Mouse (Mus musculus) regulatory T cell (primary cell): ENCODE results near the gene Nrarp.

Experiments used
- in situ Hi-C: fragments of 300-600 bp; cut with MboI, MseI; formaldehyde crosslinking; loops from one replicate; pipeline ENCODE4 v1.15.1; 2025; ENCODE audit warnings: high pct_unique_total_duplicates

The Nrarp gene

GRCm38 (mm10) chr2:25228995-25229530 is 48.5 kb downstream of the Nrarp start:
- in situ Hi-C loops = no loop called here

- in situ Hi-C loops = no loop called here
These were observed 49.0 kb downstream of the Nrarp start for GRCm38 (mm10) chr2:25229582-25229981.

- in situ Hi-C loops = loop anchor here (10.0 kb wide), 1 partner anchor 1674 kb away; the partner anchor contains the start of gene Surf6
These were observed 50.0 kb downstream of the Nrarp start for GRCm38 (mm10) chr2:25230581-25230980.

GRCm38 (mm10) chr2:25231038-25231437 is 50.5 kb downstream of the Nrarp start:
- in situ Hi-C loops = loop anchor here (10.0 kb wide), 1 partner anchor 1674 kb away; the partner anchor contains the start of gene Surf6
